Mouse (Mus musculus) MEL (cell line): Measurements from ENCODE around the gene Swt1.

ENCODE experiments used
- CTCF ChIP-seq, 3 experiments: IDR thresholded peaks in 2 of 3; conservative IDR thresholded peaks in 1 of 3; 2 replicates each; pipeline ENCODE4 v1.5.1; 2011 to 2012; ENCODE audit warnings: low read length in 3 of 3, low read depth in 2 of 3, mild to moderate bottlenecking in 2 of 3, improper control_type of control experiment in 1 of 3, inconsistent platforms in 1 of 3, mixed read lengths in 1 of 3, moderate library complexity in 1 of 3; ENCODE audit not compliant: control insufficient read depth in 1 of 3, insufficient read depth in 1 of 3, poor library complexity in 1 of 3, severe bottlenecking in 1 of 3
- MAFK ChIP-seq: IDR thresholded peaks from 2 replicates; pipeline ENCODE4 v1.6.1; 2011; ENCODE audit warnings: low read depth, mild to moderate bottlenecking, low read length, improper control_type of control experiment, borderline replicate concordance
- USF1 ChIP-seq: IDR thresholded peaks from 2 replicates; pipeline ENCODE4 v1.6.1; 2014; ENCODE audit warnings: low read depth, mild to moderate bottlenecking, inconsistent platforms, low read length, improper control_type of control experiment, moderate library complexity
- USF2 ChIP-seq, 2 experiments: IDR thresholded peaks; 2 replicates each; pipeline ENCODE4 v1.6.1; 2011 to 2012; ENCODE audit warnings: improper control_type of control experiment in 2 of 2, low read length in 2 of 2, borderline replicate concordance in 1 of 2, inconsistent platforms in 1 of 2, low read depth in 1 of 2, mild to moderate bottlenecking in 1 of 2; ENCODE audit not compliant: insufficient read depth in 1 of 2

- no peak for TF ChIP-seq USF2 (IDR thresholded peaks at IDR 0.05; ENCODE audit: borderline replicate concordance in 1 of 2, insufficient read depth in 1 of 2, low read depth in 1 of 2, low read length in 2 of 2)
- TF ChIP-seq CTCF (IDR thresholded peaks at IDR 0.05 in 2 of 3, conservative IDR thresholded peaks at IDR 0.05 in 1 of 3; ENCODE audit: control insufficient read depth in 1 of 3, insufficient read depth in 1 of 3, low read depth in 2 of 3, low read length in 3 of 3, poor library complexity in 1 of 3, severe bottlenecking in 1 of 3): peak; percentile 23 to 46 (median 45); a peak in 5 of 6 replicates
- TF ChIP-seq USF1: no peak
- TF ChIP-seq MAFK: no peak
These were observed 50.9 kb downstream of the Swt1 start for GRCm38 (mm10) chr1:151377353-151377752.
